Mouse (Mus musculus): ENCODE measurements around the gene Tcf21.

Gene Tcf21

GRCm38 (mm10) chr10:22819871-22820590, at the start of gene Tcf21:
Gene Tcf21 (minus strand): TSS chr10:22820174.
- DNase-seq (ENCODE audit: low spot score) = no peak

- no peak for DNase-seq (ENCODE audit: low spot score)
Observed at GRCm38 (mm10) chr10:22868386-22868918, 48.5 kb upstream of the Tcf21 start.

DNA sequence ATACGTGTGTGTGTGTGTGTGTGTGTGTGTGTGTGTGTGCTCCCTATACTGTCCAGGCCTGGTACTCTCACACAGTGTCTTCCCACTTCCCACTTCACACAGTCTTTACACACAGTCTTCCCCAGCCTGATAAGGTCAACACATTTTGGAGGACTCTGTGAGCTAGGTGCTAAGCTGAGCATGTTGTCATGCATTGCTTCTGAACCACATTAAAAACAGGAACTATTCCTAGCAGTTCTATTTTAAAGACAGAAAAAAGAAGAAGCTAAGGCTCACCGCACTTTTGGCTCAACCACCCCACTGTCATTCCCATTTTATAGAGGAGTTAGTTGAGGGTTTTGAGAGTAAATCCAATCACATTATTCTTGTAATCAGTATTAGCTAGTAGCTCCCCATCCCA, 47.2 kb upstream of the Tcf21 start:
- DNase-seq (ENCODE audit: low spot score) = no peak

DNA sequence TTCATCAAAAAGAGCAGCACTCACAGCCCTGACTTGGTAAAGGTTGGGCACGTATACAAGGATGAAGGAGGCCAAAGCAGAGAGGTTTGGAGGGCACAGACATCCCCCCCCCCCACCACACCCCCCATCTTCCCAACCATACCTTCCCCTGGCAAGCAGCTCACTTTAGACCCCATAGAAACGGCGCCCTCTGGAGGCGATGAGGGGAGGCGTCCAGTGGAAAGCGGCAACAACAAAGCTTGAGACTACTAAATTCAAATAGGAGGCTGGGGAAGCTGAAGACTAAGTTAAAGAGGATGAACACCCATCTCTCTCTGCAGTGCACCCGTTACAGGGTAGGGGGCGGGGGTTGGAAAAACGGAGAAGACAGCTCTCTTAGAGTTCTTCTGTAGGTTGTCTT, 38.1 kb upstream of the Tcf21 start:
- DNase-seq (ENCODE audit: low spot score) = no peak

GRCm38 (mm10) chr10:22854330-22854729, 34.4 kb upstream of the Tcf21 start:
- DNase-seq (ENCODE audit: low spot score) = no peak

DNA sequence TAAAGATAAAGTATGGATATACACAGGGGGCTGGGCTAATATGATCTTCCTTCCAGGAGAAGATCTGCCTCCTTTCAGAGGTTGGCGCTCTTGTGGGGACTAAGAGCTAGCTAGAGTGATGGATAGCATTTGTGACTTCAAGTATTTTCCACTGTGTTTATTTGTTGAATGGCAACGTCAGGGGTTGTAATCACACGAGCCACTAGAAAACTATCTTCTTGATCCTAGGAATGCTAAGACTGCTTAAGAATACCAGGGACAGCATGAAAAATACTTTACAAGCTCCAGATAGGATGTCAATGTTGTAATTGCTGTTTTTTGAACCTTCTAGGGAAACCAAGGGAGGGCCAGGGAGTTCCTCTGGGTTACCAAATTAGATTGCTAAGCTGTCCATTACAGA, 25.4 kb upstream of the Tcf21 start:
- no peak for DNase-seq (ENCODE audit: low spot score)

DNA sequence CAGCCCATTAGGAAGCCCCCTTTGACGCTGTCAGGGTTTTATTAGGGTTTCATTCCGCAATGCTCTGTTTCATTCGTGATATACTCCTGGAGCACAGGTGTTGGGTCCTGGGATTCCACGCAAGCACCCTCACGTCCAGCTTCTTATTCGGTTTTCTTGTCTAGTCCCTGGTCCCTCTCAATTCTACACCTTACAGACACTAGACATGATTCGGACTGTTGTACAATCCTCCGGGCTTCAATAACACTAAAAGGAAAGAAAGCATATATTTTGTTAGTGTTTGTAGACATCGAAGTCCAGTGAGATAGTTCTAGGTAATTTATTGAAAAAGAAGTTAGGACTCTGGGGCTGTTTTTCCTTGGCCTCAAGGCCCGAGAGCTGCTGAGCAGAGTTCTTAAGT, 24.8 kb upstream of the Tcf21 start:
- DNase-seq (ENCODE audit: low spot score) = no peak

- DNase-seq (ENCODE audit: low spot score) = no peak
Observed at GRCm38 (mm10) chr10:22843440-22844361, 23.7 kb upstream of the Tcf21 start.

GRCm38 (mm10) chr10:22842781-22843439, 22.9 kb upstream of the Tcf21 start:
- no peak for DNase-seq (ENCODE audit: low spot score)

- DNase-seq (ENCODE audit: low spot score) = no peak
Observed at GRCm38 (mm10) chr10:22842113-22842512, 22.1 kb upstream of the Tcf21 start.

DNA sequence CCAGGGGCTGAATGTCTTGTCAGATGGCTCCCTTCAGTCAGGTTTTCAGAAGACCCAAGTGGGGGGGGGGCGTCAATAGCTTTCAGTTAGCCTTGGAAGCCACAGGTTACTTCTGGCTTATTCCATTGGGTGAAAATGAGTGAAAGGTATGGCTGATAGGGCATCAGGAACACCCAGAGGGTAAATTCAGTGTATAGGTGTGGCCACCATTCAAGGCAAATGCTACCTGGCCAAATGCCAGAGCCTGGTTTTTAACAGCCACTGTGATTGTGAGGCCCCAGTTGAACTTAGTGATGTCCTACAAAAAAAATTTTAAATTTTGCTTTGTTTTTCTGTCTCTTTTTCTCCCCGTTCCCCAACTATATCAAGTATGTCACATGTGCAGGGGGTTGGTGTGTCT, 6.3 kb upstream of the Tcf21 start:
- DNase-seq (ENCODE audit: low spot score) = no peak

- no peak for DNase-seq (ENCODE audit: low spot score)
Observed at GRCm38 (mm10) chr10:22822896-22823295, 2.9 kb upstream of the Tcf21 start.

DNA sequence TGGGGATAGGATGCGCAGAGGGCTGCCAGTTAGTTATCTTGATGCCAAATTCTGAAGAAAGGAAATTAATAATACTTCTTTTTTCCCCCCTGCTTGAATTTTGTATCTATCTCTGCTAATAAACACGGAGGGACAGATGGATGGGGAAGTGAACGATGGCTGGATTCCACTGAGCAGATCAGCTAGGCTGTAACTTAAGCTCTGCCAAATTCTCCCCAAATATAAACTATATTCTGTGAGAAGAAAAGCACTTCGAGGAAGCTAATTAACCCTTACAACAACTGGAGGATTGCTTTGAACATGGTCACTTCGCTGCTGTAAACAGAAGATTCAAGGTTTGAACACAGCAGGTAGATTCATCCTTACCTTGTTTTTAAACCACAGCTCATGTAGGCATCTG, 2.5 kb upstream of the Tcf21 start:
- no peak for DNase-seq (ENCODE audit: low spot score)

DNA sequence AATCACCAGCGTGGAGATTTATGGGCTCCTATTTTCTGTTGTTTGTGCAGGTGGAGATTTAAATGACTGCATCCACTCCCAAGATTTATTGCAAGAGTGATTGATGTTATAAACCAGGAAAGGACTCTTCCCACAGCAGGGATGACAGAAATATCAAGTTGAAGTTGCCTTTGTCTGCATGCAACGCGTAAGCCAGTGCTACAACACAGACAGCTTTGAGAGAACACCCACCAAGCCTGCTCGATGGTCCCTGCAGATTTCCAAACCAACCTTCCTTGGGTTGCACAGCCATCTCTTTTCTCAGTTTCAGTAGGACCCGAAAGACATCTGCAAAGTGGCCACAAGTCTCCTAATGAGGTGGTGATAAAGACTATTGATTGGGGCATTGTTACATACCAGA, 1.7 kb upstream of the Tcf21 start:
- no peak for DNase-seq (ENCODE audit: low spot score)

DNA sequence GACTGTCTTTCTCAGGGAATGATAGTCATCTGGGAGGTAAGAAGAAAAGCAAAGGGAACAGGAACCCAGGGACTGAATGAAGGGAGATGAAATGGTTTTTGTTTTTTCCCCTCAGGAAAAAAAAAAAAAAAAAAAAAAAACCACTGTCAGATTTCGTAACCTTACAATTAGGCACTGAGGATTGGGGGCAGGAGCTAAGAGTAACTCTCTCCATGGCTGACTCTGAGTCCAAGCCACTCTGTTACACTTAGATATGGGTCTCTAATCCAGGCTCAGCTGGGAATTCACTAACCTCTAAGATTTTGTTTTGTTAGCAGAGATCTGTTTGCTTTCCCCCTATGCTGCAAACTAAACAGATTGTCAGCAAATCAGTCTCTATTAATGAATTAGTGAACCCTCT, 1.3 kb upstream of the Tcf21 start:
- no peak for DNase-seq (ENCODE audit: low spot score)

- DNase-seq (ENCODE audit: low spot score) = no peak
Observed at GRCm38 (mm10) chr10:22820841-22821240, 867 bp upstream of the Tcf21 start.

DNA sequence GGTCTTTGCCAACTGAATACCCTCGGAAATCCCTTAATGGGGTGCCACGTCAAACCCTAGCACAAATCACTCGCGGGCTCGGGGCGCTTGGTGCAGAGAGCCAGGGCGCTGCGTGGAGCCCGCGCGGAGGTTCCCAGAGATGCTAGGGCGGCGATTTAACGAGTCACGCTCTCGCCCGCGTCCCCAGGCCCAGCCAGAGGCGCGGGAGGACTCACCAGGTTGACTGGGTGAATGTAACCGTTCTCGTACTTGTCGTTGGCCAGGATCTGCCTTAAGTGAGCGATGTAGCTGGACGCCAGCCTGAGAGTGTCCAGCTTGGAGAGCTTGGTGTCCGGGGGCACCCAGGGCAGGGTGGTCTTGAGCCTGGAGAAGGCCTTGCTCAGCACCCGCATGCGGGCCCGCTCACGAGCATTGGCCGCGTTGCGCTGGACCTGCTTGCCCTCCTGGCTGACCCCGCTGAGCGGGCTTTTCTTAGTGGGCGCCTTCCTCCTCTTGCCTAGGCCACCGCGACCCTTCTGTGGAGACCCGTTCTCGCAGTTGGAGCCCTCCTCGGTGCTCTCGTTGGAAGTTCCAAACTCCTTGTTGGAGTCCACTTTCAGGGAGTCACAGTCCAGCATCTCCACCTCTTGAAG, 619 bp downstream of the Tcf21 start:
- no peak for DNase-seq (ENCODE audit: low spot score)

DNA sequence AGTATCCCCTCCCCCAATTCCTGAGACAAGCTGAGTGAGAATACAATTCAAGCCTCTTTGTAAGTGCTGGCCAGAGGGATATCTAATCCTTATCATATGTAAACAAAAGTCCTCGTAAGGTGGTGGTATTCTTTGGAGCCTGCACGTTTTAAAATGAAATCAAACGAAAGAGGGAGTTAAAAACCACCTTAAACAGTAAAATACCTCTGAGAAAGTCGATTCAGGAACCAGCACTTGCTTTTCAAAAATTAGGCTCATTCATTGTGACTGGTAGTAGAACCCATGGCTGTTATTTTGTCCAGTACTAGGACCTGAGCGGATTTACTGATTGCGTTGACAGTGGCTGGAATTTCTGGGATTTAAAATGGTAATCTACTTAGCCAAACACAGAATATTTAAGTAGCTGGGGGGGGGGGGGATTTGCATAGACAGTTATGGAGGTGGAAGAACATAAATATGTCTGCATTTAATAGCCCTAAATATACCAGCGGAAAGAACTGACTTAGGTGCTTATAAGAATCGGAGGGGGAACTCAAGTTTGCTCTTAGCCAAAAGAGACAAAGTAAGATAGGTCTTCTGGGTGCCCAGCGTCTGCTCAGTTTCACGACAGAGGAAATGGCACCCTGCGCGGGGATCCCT, 1.3 kb downstream of the Tcf21 start:
- no peak for DNase-seq (ENCODE audit: low spot score)

GRCm38 (mm10) chr10:22817976-22818375, 2.0 kb downstream of the Tcf21 start:
- no peak for DNase-seq (ENCODE audit: low spot score)

- DNase-seq (ENCODE audit: low spot score) = no peak
Observed at GRCm38 (mm10) chr10:22817561-22817960, 2.4 kb downstream of the Tcf21 start.

DNA sequence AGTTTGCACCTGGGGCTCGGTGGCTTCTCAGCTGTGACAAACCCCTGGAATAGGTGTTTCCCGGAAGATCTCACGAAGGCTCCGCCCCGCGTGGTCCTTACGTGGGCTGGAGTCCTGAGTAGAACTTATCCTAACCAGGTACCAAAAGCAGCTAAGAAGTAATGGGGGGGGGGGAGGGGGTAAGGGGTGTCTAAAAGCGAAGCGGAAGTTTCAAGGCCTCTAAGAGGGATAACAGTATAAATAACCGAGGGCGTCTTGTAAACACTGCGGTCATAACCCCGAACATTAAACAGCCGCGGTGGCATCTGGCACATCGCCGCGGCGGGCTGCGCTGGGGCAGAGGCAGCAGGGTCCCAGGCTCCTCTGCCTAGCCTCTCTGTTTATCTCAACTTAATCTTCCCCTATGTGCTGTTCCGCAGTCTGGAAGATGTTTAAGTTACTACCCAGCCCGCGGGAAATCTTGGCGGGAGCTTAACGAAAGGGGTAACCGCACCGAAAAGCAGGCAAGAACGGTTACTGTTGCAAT, 3.7 kb downstream of the Tcf21 start:
- DNase-seq (ENCODE audit: low spot score) = no peak

All from left cerebral cortex, adult 11 months (tissue).